Mouse (Mus musculus) layer of hippocampus, adult 8-10 months (tissue): ENCODE results near the gene Zfp36l1. TPM values are rescaled to one million over a fixed set of nuclear protein-coding genes. Genes with fewer than 3 reads are reported as not detected.

Experiments
- DNase-seq, 2 experiments: peaks; one replicate each; pipeline ENCODE4 v3.0.0; 2022; ENCODE audit warnings: low spot score in 2 of 2
- total RNA-seq, 4 experiments: library from RNA; stranded (reverse); gene quantifications; 2 replicates each; pipeline ENCODE4 v1.2.4; 2022

Gene Zfp36l1
- 10 to 100 TPM; 35.0 to 47.6 (median 42.9) TPM for total RNA-seq

DNA sequence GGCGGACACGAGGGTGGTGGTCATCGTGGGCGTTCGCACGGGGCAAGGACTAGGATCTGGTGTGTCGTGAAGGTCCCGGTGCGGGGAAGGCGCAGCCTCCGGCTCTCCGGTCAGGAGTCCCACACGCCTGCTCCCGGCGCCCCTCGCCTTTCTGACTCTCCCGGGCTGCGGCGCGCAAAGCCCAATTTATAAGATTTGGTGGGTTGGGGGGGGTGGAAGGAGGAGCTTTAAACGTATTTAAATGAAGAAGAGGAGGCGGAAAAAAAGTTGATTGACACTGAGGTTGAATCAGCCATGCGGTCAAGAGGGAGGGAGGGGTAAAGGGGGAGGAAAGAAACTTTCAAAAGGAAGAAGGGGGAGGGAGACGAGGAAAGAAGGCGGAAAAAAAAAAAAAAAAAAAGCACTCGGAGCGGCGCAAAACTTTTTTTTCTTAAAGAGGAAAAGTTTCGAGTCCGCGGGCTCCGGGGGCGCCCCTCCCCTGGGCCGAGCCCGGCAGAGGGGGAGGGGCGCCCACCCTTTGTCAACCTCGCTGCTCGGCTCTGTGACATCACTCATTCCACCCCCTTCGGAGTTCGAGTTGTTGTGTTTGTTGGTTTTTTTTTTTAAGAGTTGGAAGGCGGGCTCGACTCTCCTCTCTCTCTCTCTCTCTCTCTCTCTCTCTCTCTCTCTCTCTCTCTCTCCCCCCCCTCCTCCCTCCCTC lies at the start of gene Zfp36l1:
Gene Zfp36l1, minus strand, starts transcription at position 162 of the 700 bp plus-strand sequence.
- DNase-seq: peak in 1 of 2 experiments; percentile 64

DNA sequence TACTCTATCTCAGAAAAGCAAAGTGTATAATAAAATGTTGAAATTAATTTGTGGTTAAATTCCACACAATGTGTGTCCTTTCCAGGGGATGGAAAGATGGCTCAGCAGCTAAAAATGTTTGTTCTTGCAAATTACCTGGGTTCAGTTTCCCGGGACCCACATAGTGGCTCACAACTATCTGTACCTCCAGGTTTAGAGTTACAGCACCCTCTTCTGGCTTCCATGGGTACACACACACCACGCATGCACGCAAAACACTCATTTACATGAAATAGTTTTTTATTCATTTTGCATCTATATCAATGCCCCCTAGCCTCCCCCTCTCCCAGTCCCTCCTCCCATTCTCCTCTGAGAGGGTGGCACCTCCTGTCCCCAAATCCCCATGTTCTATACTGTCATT lies 49.6 kb upstream of the Zfp36l1 start:
- no peak for DNase-seq

DNA sequence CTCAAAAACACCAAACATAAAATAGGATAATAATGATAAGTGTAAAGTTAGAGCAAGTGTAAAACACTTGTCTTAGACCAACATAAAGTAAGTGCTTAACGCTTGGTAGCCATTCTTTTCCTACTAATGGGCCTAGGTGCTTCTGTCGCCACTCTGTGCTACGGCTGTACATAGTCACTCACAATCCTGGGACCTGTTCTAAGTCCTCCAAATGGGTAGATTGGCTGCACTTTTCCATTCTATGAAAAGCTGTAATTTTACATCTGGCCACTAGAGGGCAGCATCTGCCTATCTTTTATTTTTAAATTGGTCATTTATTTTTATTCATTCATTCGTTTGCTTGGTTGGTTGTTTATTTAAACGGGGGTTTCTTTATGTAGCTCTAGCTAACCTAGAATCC lies 44.9 kb upstream of the Zfp36l1 start:
- DNase-seq: no peak

DNA sequence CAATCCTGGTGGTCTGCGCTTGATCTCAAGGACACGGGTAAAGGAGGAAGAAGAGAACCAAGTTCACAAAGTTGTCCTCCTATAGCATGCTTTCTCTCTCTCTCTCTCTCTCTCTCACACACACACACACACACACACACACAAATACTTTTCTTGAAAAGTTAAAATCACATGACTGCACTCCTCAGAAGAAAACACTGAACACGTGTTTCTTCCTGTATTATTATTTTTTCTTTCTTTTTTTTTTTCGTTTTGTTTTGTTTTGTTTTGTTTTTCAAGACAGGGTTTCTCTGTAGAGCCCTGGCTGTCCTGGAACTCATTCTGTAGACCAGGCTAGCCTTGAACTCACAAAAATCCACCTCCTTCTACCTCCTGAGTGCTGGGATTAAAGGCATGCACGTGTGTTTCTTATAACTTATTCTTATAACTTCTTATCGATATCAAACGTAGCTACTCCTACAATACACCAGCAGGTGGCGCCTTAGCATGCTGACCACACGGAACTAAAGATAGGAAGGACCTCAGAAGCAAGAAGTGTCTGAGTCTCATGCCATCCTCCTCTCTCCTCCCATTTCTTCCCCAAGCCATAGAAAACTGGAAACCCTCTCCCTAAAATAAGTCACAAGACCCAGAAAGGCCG lies 41.0 kb upstream of the Zfp36l1 start:
- DNase-seq: peak in 1 of 2 experiments; percentile 53

DNA sequence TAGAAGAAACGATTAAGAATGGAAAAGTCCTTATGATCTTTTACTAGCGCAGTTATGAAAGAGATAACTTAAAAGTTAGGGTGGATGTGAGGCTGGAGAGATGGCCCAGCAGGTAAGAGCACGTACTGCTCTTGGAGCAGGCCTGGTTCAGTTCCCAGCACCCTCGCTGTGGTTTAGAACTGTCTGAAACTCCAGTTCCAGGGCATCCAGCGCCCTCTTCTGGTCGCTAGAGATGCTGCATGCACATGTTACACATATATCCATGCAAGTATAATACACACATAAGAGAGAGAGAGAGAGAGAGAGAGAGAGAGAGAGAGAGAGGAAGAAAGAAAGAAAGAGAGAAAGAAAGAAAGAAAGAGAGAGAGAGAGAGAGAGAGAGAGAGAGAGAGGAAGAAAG lies 40.3 kb upstream of the Zfp36l1 start:
- DNase-seq: no peak

DNA sequence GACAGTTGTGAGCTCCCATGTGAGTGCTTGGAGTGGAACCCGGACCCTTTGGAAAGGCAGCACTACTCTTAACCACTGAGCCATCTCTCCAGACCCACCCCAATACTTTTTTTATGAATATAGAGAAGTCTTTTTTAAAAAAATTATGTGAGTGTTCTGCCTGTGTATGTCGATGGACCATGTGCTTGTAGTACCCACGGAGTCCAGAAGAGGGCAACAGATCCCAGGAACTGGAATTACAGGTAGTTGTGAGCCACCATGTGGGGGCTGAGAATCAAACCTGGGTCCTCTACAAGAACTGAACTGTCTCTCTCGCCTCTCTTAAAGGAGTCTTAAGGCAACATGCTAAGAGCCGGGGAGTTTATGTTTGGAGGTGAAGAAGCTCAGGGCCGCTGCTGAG lies 39.0 kb upstream of the Zfp36l1 start:
- no peak for DNase-seq

DNA sequence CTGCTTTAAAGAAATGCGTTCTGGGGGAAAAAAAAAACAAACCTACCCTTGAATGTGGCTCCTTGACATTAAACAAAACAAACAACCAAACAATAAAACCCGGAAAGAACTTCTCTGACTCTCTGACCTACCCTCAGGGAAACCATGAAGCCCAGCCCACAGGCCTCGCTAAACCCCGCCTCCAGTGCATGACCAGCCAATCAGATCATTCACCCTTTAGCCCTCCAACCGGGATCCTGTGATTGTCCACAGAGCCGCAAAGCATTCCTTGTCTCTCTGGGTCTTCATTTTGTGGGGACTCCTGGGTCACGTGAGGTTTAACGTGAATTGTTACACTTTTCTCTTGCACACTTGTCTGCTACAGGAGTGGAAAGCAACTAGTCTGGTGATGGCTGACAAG lies 37.8 kb upstream of the Zfp36l1 start:
- DNase-seq: no peak

DNA sequence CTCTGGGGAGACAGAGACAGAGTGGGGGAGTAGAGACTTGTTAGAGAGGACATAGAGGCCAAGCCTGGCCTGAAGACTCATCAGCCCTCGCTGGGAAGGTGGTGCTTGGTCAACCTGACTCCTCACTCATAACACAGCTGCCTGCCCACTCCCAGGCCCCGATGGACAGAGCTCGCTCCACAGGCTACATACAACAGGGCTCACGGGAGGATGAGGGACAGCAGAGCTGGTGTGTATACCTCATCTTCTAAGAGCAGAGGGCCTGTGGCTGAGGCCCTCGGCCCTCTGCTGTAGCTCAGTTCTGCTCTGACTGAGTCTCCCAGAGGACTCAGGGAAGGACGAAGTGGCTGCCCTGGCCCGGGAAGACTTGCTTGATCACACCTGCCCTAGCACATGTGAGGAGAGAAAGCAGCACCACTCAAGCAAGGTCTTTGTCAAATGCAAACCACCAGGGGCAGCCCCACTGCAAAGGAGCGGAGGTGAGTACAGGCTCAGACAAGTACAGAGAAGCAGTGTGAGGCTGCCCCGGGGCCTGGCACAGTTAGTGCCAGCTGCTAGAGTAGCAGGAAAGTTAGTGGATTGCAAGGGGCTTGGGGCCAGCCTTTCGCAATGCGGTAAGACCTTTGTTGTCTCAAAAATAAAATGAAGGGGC lies 34.9 kb upstream of the Zfp36l1 start:
- no peak for DNase-seq

DNA sequence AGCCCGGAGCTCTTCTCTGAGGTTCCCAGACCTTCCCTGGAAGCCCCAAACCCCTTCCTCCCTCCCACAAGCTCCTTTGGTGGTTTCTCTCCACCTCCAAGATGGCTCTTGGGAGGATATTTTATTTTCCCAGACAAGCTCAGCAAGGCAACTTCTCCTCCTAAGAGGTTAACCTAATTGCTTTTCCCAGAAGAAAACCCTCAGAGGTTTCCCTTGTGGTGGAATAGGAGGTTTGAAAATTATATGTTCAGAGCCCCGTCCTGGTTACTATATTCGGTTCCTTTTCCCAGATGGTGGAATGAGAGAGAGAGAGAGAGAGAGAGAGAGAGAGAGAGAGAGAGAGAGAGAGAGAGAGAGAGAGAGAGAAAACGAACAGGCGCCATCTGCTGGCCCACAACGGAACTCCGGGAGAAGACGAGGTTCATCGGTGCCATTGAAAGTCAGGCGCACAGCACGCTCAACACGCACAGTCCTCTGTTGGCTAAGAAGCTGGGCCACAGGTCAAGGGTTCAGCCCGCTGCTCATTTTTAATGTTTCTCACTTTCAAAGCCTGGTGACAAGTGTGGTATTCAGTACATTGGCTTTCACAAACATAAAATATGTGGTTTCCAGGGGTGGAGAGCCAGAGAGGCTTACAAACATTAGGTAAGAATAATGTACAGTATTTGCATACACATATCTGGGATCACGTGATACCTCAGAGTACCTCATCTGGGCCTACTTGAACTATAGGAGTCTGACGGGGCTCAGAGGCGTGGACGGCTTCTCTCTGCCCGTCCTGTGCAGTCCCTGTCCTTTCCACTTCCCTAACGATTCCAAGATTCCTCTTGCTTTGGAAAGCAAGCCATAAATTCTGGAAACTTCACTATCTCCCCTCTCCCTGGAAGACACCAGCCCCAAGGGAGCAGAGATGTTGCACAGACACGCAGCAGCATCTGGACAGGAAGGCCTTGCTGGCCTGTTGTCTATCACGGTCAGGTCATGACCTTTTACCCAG lies 33.7 kb upstream of the Zfp36l1 start:
- DNase-seq: peak in 1 of 2 experiments; percentile 76

DNA sequence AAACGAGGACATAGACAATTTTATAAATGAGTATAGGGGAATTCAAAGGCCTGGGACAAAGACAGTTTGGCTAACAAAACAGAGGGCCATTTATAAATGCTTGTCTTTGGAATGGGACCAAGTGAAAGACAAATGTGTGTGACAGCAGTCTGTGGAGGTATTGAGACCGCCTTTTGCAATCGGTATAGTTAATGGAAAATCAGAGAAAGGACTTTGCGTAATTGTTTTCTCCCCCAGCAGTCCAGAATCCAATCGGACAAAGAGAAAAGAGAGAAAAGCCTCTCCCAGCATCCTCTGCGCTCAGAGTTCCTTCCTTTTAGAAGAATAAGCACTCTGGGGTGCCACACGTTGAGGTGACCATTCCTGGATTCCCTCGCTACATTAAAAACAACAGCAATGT lies 32.6 kb upstream of the Zfp36l1 start:
- no peak for DNase-seq

DNA sequence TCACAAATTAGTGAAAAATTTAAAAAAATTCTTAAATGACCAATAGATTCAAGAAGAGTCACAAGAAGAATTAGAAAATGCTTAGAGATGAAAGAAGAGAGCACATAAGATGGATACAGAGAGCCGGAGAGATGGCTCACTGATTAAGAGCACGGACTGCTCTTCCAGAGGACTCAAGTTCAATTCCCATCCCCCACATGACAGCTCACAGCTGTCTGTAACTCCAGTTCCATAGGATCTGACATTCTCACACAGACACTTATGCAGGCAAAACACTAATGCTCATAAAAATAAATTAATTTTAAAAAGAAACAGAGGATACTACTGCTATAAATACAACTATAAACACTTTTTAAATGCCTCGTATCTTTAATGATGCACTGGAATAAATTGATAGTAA lies 32.0 kb upstream of the Zfp36l1 start:
- DNase-seq: no peak

DNA sequence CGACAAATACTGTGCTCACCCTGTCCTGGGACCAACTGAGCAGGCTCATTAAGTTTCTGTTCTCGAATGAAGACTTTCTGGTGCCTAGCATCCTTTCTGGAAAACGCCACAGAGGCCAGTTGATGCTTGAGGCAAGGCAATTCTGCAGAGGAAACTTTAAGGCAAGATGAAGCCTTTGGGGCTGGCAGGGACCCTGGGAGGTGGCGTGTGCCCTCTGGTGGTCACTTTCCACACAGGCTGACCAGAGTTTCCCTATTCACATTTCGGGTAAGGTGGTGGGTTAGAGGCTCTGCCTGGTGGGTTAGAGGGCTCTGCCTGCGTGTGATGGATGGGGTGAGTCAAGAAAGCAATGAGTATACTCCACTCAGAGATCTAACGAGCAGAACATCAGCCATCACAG lies 28.7 kb upstream of the Zfp36l1 start:
- DNase-seq: no peak

DNA sequence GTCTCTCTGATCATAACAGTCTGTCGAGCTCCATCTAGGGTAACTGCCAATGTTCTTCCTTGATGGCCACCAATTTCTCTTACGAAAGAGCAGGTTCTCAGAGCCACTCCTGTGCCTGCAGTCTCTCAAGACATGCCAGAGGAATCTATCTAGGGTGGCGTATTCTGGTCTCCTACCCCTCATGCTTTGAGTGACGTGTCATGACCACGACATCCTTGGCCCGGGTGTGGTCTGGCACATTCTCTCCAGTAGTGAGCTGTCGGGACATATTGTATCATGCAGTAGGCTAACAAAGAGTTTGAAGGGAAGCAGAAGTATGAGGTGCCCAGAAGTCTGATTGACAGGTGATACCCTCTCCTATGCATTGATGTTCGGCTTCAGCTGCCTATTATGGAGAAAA lies 28.2 kb upstream of the Zfp36l1 start:
- DNase-seq: no peak

DNA sequence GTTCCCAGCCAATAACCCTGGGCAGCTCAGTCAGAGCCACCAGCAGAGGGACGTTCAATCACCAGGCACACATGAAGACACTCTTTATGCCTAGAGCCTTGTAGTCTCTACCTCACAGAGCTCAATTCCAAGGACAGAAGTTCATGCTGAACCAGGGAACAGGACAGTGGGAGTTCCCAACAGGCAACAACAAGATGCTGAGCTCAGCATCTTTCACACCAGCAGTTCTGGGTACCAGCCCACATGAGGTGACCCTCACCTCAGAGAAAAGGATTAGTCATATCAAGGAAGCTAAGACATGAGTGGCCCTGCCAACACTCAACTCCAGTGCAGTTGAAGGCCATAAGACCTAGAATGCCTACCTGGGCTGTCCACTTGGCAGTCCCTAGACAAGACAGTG lies 24.9 kb upstream of the Zfp36l1 start:
- DNase-seq: no peak

DNA sequence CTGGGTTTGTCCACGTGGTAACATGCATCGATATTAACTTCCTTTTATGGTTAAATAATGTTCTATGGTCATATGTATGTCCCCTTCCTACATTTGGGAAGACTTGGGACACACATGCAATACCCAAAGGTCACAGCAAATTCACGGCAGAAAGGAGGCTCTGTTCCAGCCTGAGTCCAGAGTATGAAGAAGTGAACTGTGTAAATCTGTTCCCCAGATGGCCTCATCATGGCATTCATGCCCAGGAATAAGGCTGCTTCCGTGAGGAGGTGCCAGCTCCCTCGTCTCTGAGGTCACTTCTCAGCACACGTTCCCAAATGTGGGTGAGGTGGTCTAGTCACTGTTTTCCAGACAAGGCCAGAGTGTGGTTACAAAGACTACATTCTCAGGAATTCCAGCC lies 24.4 kb upstream of the Zfp36l1 start:
- DNase-seq: no peak

DNA sequence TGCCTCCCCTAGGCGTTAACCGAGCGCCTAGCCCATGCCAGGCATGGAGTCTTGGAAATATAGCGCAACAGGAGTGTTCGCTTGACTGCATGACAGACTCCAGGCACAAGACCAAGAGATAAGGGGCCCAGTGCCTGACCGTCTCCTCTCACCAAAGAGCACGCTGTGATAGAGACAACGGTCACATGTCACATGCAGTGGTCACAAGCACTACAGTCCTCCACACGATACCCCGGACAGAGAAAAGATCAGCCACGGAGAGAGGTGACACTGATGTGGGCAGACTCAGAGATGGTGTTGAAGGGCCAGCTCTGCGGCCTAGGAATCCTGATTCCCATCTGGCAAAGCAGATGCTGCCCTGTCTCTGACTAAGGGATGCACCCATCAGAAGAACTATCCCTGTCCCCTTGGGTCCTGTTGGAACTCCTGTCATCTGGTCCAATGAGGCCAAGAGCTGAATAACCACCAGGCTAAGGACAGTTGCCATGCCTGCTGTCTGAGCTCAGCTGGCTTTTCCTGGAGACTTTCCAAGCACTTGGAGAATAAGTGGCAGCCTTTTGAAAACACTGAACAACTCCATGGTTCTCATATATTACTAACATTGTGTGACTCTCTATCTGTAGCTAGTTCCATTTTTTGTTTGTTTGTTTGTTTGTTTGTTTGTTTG lies 23.6 kb upstream of the Zfp36l1 start:
- no peak for DNase-seq

DNA sequence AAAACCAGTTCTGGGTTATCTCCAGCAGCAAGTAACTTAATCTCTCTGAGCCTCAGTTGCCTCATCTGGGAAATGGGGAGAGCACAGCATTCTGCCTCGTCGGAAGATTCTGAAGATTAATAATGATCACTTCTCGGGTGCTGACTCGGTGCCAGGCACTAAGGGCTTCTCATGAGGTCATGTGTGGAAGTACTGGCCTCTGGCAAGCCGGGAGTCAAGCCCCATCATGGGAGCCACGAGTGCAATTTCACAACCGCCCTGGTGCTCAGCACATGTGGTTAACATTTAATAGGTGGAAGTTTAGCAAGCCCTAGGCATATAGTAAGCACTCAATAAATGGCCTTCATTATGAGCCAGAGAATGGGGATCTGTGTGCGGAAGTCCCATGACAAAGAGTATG lies 22.4 kb upstream of the Zfp36l1 start:
- DNase-seq: no peak

DNA sequence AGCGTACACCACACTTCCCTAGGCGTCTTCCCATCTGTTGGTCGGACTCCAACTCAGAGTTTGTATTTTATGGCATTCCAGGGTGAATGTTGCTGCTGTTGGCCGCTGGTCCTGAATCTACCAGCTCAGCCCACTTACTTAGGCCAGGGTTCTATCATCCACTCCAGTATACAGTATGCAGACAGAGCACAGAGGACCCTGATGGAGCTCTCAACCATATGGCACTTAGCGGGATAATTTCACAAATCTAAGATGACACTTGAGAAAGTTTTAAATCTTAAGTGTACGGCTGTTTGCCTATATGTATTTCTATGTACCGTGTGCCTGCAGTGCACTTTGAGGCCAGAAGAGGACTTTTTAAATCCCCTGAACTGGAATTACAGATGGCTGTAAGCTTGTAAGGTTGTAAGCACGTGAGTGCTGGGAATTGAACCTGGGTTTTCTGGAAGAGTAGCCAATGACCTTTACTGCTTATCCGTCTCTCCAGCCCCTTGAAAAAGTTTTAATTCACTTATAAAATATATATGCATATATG lies 20.3 kb upstream of the Zfp36l1 start:
- no peak for DNase-seq

DNA sequence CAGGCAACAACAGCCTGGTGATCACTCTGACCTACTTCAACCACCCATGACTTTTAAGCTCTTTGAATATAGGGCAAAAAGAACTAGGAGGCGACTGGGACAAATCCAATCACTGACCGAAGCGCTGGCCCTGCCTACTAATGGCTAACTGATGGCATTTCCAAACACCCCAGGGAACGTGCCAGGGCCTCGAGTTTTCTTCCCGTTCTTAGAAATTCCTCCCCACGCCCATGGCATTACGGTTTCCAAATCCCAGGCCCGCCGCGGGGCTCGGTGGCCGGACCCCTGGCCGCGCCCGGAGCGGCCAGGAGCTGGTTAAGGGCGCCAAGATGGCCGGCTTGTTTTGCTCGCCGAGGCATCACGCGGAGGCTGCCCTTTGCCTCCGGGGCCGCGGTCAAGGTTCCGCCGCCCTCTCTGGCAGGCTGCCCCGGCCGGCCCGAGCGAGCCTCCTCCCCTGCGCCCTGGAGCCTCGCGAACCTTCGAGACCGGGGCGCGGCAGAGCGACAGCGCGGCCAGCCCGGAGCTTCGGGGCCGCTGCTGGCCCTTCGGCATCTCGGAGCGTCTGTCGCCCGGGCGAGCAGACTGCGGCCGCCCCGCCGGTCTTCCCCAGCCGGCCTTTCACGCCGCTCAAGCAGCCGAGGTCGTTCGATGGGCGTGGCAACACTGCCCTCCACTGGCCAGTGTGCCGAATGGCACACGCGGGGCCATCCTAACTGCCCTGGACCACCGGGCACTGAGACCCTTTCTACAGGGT lies 19.6 kb upstream of the Zfp36l1 start:
- peak in 1 of 2 experiments; percentile 81 for DNase-seq
